Mouse (Mus musculus): ENCODE data around the gene Jmjd1c.

DNA sequence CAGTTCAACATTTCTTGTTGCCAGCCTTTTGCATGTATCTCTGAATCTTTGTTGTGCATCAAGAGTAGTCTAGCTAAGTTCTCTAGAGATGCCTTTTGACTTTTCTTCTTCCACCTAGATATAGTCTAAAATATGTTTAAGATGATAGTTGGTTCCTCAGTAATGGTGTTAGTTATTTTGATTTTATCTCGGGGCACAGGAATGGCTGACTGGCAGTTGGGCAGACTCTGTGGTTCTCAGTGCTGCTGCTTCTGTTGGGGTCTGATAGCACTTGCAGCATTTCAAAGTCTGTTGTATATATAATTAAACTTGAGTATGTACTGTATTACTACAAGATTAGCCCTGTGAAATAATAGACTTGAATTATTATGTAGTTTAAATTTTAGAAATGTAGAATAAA lies 87.2 kb downstream of the Jmjd1c start:
- TF ChIP-seq CTCF (IDR thresholded peaks at IDR 0.05; ENCODE audit: borderline replicate concordance, extremely low read depth, insufficient read depth, insufficient read length) (no peak), POLR2A (IDR thresholded peaks at IDR 0.05; ENCODE audit: borderline replicate concordance, extremely low read depth, insufficient read depth, insufficient read length, poor library complexity, severe bottlenecking) (no peak)

Measured in brain, embryonic 14.5 days (tissue).